Mouse (Mus musculus): ENCODE measurements around the gene Apold1.

GRCm38 (mm10) chr6:135021633-135022032 lies 40.1 kb downstream of the Apold1 start:
- TF ChIP-seq CTCF (IDR thresholded peaks at IDR 0.05; ENCODE audit: control insufficient read depth, insufficient read depth, insufficient read length), result no peak
- no peak for TF ChIP-seq FOSL1 (IDR thresholded peaks at IDR 0.05; ENCODE audit: insufficient read depth, low read length, poor library complexity, severe bottlenecking)
- no peak for TF ChIP-seq MAX (IDR thresholded peaks at IDR 0.05)

Measured in C2C12 (cell line).